Mouse (Mus musculus) midbrain, embryonic 16.5 days (tissue): ENCODE measurements at regions not wholly inside any gene's neighbourhood (a gene's known extent, or its start where the extent isn't known, plus 50 kb on each side); places are given as distances from the start of the nearest gene placed in this dataset.

ENCODE experiments used
- ATAC-seq: fragments of 200-750 bp; cut with Nextera tagmentation; 2 replicates; pipeline ENCODE4 v1.8.0; 2017; ENCODE audit warnings: moderate TSS enrichment
- H3K27ac ChIP-seq: fragments of 300-500 bp; sonication (generic); 2 replicates; pipeline ENCODE4 v1.5.1; 2014; ENCODE audit warnings: mild to moderate bottlenecking, low read length, mixed read lengths
- H3K27me3 ChIP-seq: fragments of 300-500 bp; sonication (generic); 2 replicates; pipeline ENCODE4 v1.6.1; 2014; ENCODE audit warnings: low read depth, low read length, mixed read lengths; ENCODE audit not compliant: control insufficient read depth, insufficient read depth
- H3K36me3 ChIP-seq: fragments of 300-500 bp; sonication (generic); 2 replicates; pipeline ENCODE4 v1.6.1; 2014; ENCODE audit warnings: mild to moderate bottlenecking, low read length, moderate library complexity, mixed read lengths; ENCODE audit not compliant: control insufficient read depth, insufficient read depth
- H3K4me1 ChIP-seq: fragments of 300-500 bp; sonication (generic); 2 replicates; pipeline ENCODE4 v1.6.1; 2014; ENCODE audit warnings: mild to moderate bottlenecking, low read length, mixed read lengths; ENCODE audit not compliant: control insufficient read depth, insufficient read depth
- H3K4me2 ChIP-seq: fragments of 300-500 bp; sonication (generic); 2 replicates; pipeline ENCODE4 v1.6.1; 2014; ENCODE audit warnings: mild to moderate bottlenecking, low read length, mixed read lengths
- H3K4me3 ChIP-seq: fragments of 300-500 bp; sonication (generic); 2 replicates; pipeline ENCODE4 v1.5.1; 2014; ENCODE audit warnings: low read depth, mild to moderate bottlenecking, low read length, moderate library complexity, mixed read lengths
- H3K9ac ChIP-seq: fragments of 300-500 bp; sonication (generic); 2 replicates; pipeline ENCODE4 v1.6.1; 2014; ENCODE audit warnings: low read depth, low read length, mixed read lengths
- H3K9me3 ChIP-seq: fragments of 300-500 bp; sonication (generic); replicated peaks from 2 replicates; pipeline ENCODE4 v1.6.1; 2014; ENCODE audit warnings: mild to moderate bottlenecking, low read length, mixed read lengths; ENCODE audit not compliant: control insufficient read depth, poor library complexity, severe bottlenecking
- WGBS: fragments of 180-500 bp; shearing (Covaris S2); extraction: QIAGEN DNeasy Blood & Tissue Kit; methylation state at CpG from one replicate; pipeline ENCODE4 v1.1.7; 2014; 5-methylcytosine and 5-hydroxymethylcytosine counted together

- no peaks in the 10 kb centered on the region for H3K36me3 ChIP-seq
- no peaks in the 10 kb centered on the region for H3K27me3 ChIP-seq
- WGBS, result 45% methylated on average over 11 of the region's 11 CpGs
- peak; percentile 76; the same call in 1 of the 2 replicates for ATAC-seq
- peaks cover 6% of the 10 kb centered on the region; the same call in 1 of the 2 replicates for H3K4me1 ChIP-seq
- no peaks in the 10 kb centered on the region for H3K9me3 ChIP-seq
- no peak overlapping the region for H3K4me3 ChIP-seq
- H3K27ac ChIP-seq, result no peak overlapping the region
- H3K4me2 ChIP-seq, result peak overlapping the region; percentile 44
- H3K9ac ChIP-seq, result peak overlapping the region; percentile 41; the same call in 1 of the 2 replicates
Measured at GRCm38 (mm10) chr2:61493918-61494712, 84.3 kb upstream of the Tank start.

GRCm38 (mm10) chr2:61492043-61492743, 86.2 kb upstream of the Tank start:
- 66% methylated on average over 6 of the region's 6 CpGs for WGBS
- Histone ChIP-seq H3K4me3 (no peak overlapping the region), H3K36me3 (no peaks in the 10 kb centered on the region), H3K27me3 (no peaks in the 10 kb centered on the region), H3K9ac (no peak overlapping the region), H3K27ac (no peak overlapping the region), H3K4me1 (peaks cover 6% of the 10 kb centered on the region; the same call in 1 of the 2 replicates), H3K4me2 (no peak overlapping the region), H3K9me3 (no peaks in the 10 kb centered on the region)
- ATAC-seq, result no peak

- no peak overlapping the region for H3K4me2 ChIP-seq
- ATAC-seq, result no peak
- H3K36me3 ChIP-seq, result no peaks in the 10 kb centered on the region
- H3K9me3 ChIP-seq, result no peaks in the 10 kb centered on the region
- no peak overlapping the region for H3K4me3 ChIP-seq
- no peaks in the 10 kb centered on the region for H3K27me3 ChIP-seq
- peaks cover 6% of the 10 kb centered on the region; the same call in 1 of the 2 replicates for H3K4me1 ChIP-seq
- H3K9ac ChIP-seq, result no peak overlapping the region
- H3K27ac ChIP-seq, result no peak overlapping the region
- 85% methylated on average over 10 of the region's 10 CpGs for WGBS
Measured at GRCm38 (mm10) chr2:61490436-61491109, 87.8 kb upstream of the Tank start.

- no peak overlapping the region for H3K4me2 ChIP-seq
- no peak overlapping the region for H3K27ac ChIP-seq
- no peak overlapping the region for H3K9ac ChIP-seq
- H3K9me3 ChIP-seq, result no peaks in the 10 kb centered on the region
- no peaks in the 10 kb centered on the region for H3K36me3 ChIP-seq
- no peaks in the 10 kb centered on the region for H3K27me3 ChIP-seq
- WGBS, result 96% methylated on average over 10 of the region's 10 CpGs
- H3K4me3 ChIP-seq, result no peak overlapping the region
- peaks cover 6% of the 10 kb centered on the region; the same call in 1 of the 2 replicates for H3K4me1 ChIP-seq
- no peak for ATAC-seq
Measured at GRCm38 (mm10) chr2:61489762-61490161, 88.6 kb upstream of the Tank start.

GRCm38 (mm10) chr2:61483820-61484219, 94.6 kb upstream of the Tank start:
- 50% methylated on average over 1 of the region's 1 CpGs for WGBS
- Histone ChIP-seq H3K4me1 (no peaks in the 10 kb centered on the region), H3K4me2 (no peak overlapping the region), H3K9me3 (no peaks in the 10 kb centered on the region), H3K36me3 (no peaks in the 10 kb centered on the region), H3K4me3 (no peak overlapping the region), H3K27me3 (no peaks in the 10 kb centered on the region), H3K27ac (no peak overlapping the region), H3K9ac (no peak overlapping the region)
- ATAC-seq, result no peak

GRCm38 (mm10) chr2:61476648-61477047, 101.7 kb upstream of the Tank start:
- no peaks in the 10 kb centered on the region for H3K27me3 ChIP-seq
- no peak for ATAC-seq

GRCm38 (mm10) chr2:61474626-61475025, 103.8 kb upstream of the Tank start:
- no peaks in the 10 kb centered on the region for H3K9me3 ChIP-seq
- 67% methylated on average over 10 of the region's 10 CpGs for WGBS
- no peak for ATAC-seq

More at GRCm38 (mm10) chr2:61476648-61477047, 101.7 kb upstream of the Tank start:
- no peak overlapping the region for H3K27ac ChIP-seq
- H3K9ac ChIP-seq, result no peak overlapping the region
- H3K4me1 ChIP-seq, result no peaks in the 10 kb centered on the region
- no peaks in the 10 kb centered on the region for H3K9me3 ChIP-seq
- no peak overlapping the region for H3K4me3 ChIP-seq
- H3K36me3 ChIP-seq, result no peaks in the 10 kb centered on the region
- no peak overlapping the region for H3K4me2 ChIP-seq
- WGBS, result 99% methylated on average over 4 of the region's 4 CpGs

GRCm38 (mm10) chr2:61470521-61470920, 107.9 kb upstream of the Tank start:
- Histone ChIP-seq H3K9ac (no peak overlapping the region), H3K4me3 (no peak overlapping the region), H3K4me2 (no peak overlapping the region), H3K4me1 (no peaks in the 10 kb centered on the region), H3K9me3 (no peaks in the 10 kb centered on the region), H3K27ac (no peak overlapping the region), H3K36me3 (no peaks in the 10 kb centered on the region), H3K27me3 (no peaks in the 10 kb centered on the region)
- WGBS, result 92% methylated on average over 5 of the region's 5 CpGs
- no peak for ATAC-seq

More at GRCm38 (mm10) chr2:61474626-61475025, 103.8 kb upstream of the Tank start:
- H3K4me2 ChIP-seq, result no peak overlapping the region
- H3K4me1 ChIP-seq, result no peaks in the 10 kb centered on the region
- H3K27me3 ChIP-seq, result no peaks in the 10 kb centered on the region
- H3K27ac ChIP-seq, result no peak overlapping the region
- H3K9ac ChIP-seq, result no peak overlapping the region
- H3K4me3 ChIP-seq, result no peak overlapping the region
- no peaks in the 10 kb centered on the region for H3K36me3 ChIP-seq
